Mouse (Mus musculus) intestine, postnatal 0 days (tissue): ENCODE data around the gene Magi2. TPM values are rescaled to one million over a fixed set of nuclear protein-coding genes. Genes with fewer than 3 reads are reported as not detected.

Experiments
- ATAC-seq: fragments of 200-750 bp; cut with Nextera tagmentation; 2 replicates; pipeline ENCODE4 v1.8.0; 2017; ENCODE audit warnings: mild to moderate bottlenecking, moderate TSS enrichment, moderate library complexity
- H3K27ac ChIP-seq: fragments of 300-500 bp; sonication (generic); 2 replicates; pipeline ENCODE4 v1.5.1; 2014; ENCODE audit warnings: mild to moderate bottlenecking, low read depth, low read length, moderate library complexity
- H3K27me3 ChIP-seq: fragments of 300-500 bp; sonication (generic); replicated peaks from 2 replicates; pipeline ENCODE4 v1.6.1; 2014; ENCODE audit warnings: low read length, mixed read lengths; ENCODE audit not compliant: control insufficient read depth, insufficient read depth
- H3K36me3 ChIP-seq: fragments of 300-500 bp; sonication (generic); 2 replicates; pipeline ENCODE4 v1.6.1; 2014; ENCODE audit warnings: mild to moderate bottlenecking, moderate library complexity; ENCODE audit not compliant: control insufficient read depth, insufficient read depth
- H3K4me1 ChIP-seq: fragments of 300-500 bp; sonication (generic); replicated peaks from 2 replicates; pipeline ENCODE4 v1.6.1; 2014; ENCODE audit warnings: antibody characterized with exemption, low read length, mixed read lengths; ENCODE audit not compliant: control insufficient read depth, insufficient read depth
- H3K4me2 ChIP-seq: fragments of 300-500 bp; sonication (generic); replicated peaks from 2 replicates; pipeline ENCODE4 v1.6.1; 2014; ENCODE audit warnings: low read depth, mild to moderate bottlenecking, moderate library complexity
- H3K4me3 ChIP-seq: fragments of 300-500 bp; sonication (generic); 2 replicates; pipeline ENCODE4 v1.5.1; 2014; ENCODE audit warnings: low read depth, low read length
- H3K9ac ChIP-seq: fragments of 300-500 bp; sonication (generic); 2 replicates; pipeline ENCODE4 v1.6.1; 2014; ENCODE audit warnings: mild to moderate bottlenecking, low read depth, low read length
- H3K9me3 ChIP-seq: fragments of 300-500 bp; sonication (generic); 2 replicates; pipeline ENCODE4 v1.6.1; 2016; ENCODE audit warnings: mixed run types; ENCODE audit not compliant: control insufficient read depth
- CTCF ChIP-seq: sonication (generic); IDR thresholded peaks from 2 replicates; pipeline ENCODE4 v1.5.1; 2016; ENCODE audit warnings: low read depth, mild to moderate bottlenecking, control low read depth, antibody characterized with exemption, moderate library complexity
- WGBS: fragments of 180-500 bp; shearing (Covaris S2); extraction: QIAGEN DNeasy Blood & Tissue Kit; methylation state at CpG from one replicate; pipeline ENCODE4 v1.1.7; 2014; 5-methylcytosine and 5-hydroxymethylcytosine counted together
- polyA plus RNA-seq: library from polyadenylated mRNA; unstranded; fragments of >200 nt; fragmentation: Nextera tagmentation; extraction: Ambion mirVana; gene quantifications from 2 replicates; pipeline ENCODE4 v1.2.1, GENCODE M21; 2015

The Magi2 gene
- polyA plus RNA-seq, 1 experiment from 2014 or later, result 1.0 TPM

- no peak for TF ChIP-seq CTCF
- H3K36me3 ChIP-seq, result no peaks in the 10 kb centered on the region
- H3K4me1 ChIP-seq, result no peaks in the 10 kb centered on the region
- H3K9ac ChIP-seq, result no peak overlapping the region
- no peaks in the 10 kb centered on the region for H3K27me3 ChIP-seq
- WGBS, result 89% methylated on average over 2 of the region's 2 CpGs
- H3K9me3 ChIP-seq, result no peaks in the 10 kb centered on the region
- H3K4me3 ChIP-seq, result no peak overlapping the region
- no peak overlapping the region for H3K4me2 ChIP-seq
- no peak for ATAC-seq
- H3K27ac ChIP-seq, result no peak overlapping the region
Measured at GRCm38 (mm10) chr5:20462376-20462775, 1235.5 kb downstream of the Magi2 start.

- Histone ChIP-seq H3K36me3 (no peaks in the 10 kb centered on the region), H3K4me1 (no peaks in the 10 kb centered on the region), H3K4me2 (no peak overlapping the region), H3K9me3 (no peaks in the 10 kb centered on the region), H3K9ac (no peak overlapping the region), H3K4me3 (no peak overlapping the region), H3K27ac (no peak overlapping the region), H3K27me3 (no peaks in the 10 kb centered on the region)
- no peak for TF ChIP-seq CTCF
- 81% methylated on average over 3 of the region's 3 CpGs for WGBS
- ATAC-seq, result no peak
Measured at GRCm38 (mm10) chr5:20469721-20470120, 1242.9 kb downstream of the Magi2 start.

- H3K36me3 ChIP-seq, result no peaks in the 10 kb centered on the region
- no peak for ATAC-seq
Measured at GRCm38 (mm10) chr5:20470466-20470865, 1243.6 kb downstream of the Magi2 start.

GRCm38 (mm10) chr5:20484505-20484904 lies 1257.7 kb downstream of the Magi2 start:
- no peak for ATAC-seq
- H3K36me3 ChIP-seq, result no peaks in the 10 kb centered on the region
- H3K4me3 ChIP-seq, result no peak overlapping the region
- no peak overlapping the region for H3K4me2 ChIP-seq
- no peaks in the 10 kb centered on the region for H3K9me3 ChIP-seq
- no peak for TF ChIP-seq CTCF
- no peaks in the 10 kb centered on the region for H3K4me1 ChIP-seq
- WGBS, result 88% methylated on average over 7 of the region's 7 CpGs
- no peak overlapping the region for H3K27ac ChIP-seq
- H3K9ac ChIP-seq, result no peak overlapping the region
- no peaks in the 10 kb centered on the region for H3K27me3 ChIP-seq

More at GRCm38 (mm10) chr5:20470466-20470865, 1243.6 kb downstream of the Magi2 start:
- TF ChIP-seq CTCF, result peak; percentile 69
- H3K27ac ChIP-seq, result no peak overlapping the region
- H3K4me1 ChIP-seq, result no peaks in the 10 kb centered on the region
- H3K9me3 ChIP-seq, result no peaks in the 10 kb centered on the region
- no peaks in the 10 kb centered on the region for H3K27me3 ChIP-seq
- no peak overlapping the region for H3K4me2 ChIP-seq
- H3K4me3 ChIP-seq, result no peak overlapping the region
- H3K9ac ChIP-seq, result no peak overlapping the region

GRCm38 (mm10) chr5:20491911-20492310 lies 1265.1 kb downstream of the Magi2 start:
- no peak for ATAC-seq
- WGBS, result 83% methylated on average over 2 of the region's 2 CpGs
- H3K9me3 ChIP-seq, result no peaks in the 10 kb centered on the region

GRCm38 (mm10) chr5:20492679-20493078 lies 1265.8 kb downstream of the Magi2 start:
- ATAC-seq, result no peak
- no peaks in the 10 kb centered on the region for H3K36me3 ChIP-seq
- 86% methylated on average over 7 of the region's 7 CpGs for WGBS
- H3K4me3 ChIP-seq, result no peak overlapping the region
- no peak for TF ChIP-seq CTCF
- H3K27me3 ChIP-seq, result no peaks in the 10 kb centered on the region
- no peak overlapping the region for H3K9ac ChIP-seq
- H3K4me1 ChIP-seq, result no peaks in the 10 kb centered on the region
- H3K9me3 ChIP-seq, result no peaks in the 10 kb centered on the region
- H3K4me2 ChIP-seq, result no peak overlapping the region
- no peak overlapping the region for H3K27ac ChIP-seq

More at GRCm38 (mm10) chr5:20491911-20492310, 1265.1 kb downstream of the Magi2 start:
- Histone ChIP-seq H3K27ac (no peak overlapping the region), H3K4me3 (no peak overlapping the region), H3K9ac (no peak overlapping the region), H3K4me2 (no peak overlapping the region), H3K4me1 (no peaks in the 10 kb centered on the region), H3K36me3 (no peaks in the 10 kb centered on the region), H3K27me3 (no peaks in the 10 kb centered on the region)
- no peak for TF ChIP-seq CTCF

GRCm38 (mm10) chr5:20494010-20494409 lies 1267.2 kb downstream of the Magi2 start:
- ATAC-seq, result no peak
- Histone ChIP-seq H3K9ac (no peak overlapping the region), H3K9me3 (no peaks in the 10 kb centered on the region), H3K27ac (no peak overlapping the region), H3K4me3 (no peak overlapping the region), H3K4me2 (no peak overlapping the region), H3K36me3 (no peaks in the 10 kb centered on the region), H3K4me1 (no peaks in the 10 kb centered on the region), H3K27me3 (no peaks in the 10 kb centered on the region)
- no peak for TF ChIP-seq CTCF
- WGBS, result 64% methylated on average over 6 of the region's 6 CpGs
